Mouse (Mus musculus) activated CD4-positive, CD25-positive, alpha-beta regulatory T cell, adult 4 months (primary cell): ENCODE measurements around the gene Frmd8. TPM values are rescaled to one million over a fixed set of nuclear protein-coding genes. Genes with fewer than 3 reads are reported as not detected.
"Not testable (repeated sequence)": the region's sequence is repeated elsewhere in the genome, so short reads cannot be mapped to it uniquely, and the experiment has no call there.

ENCODE experiments used
- ATAC-seq: one replicate; pipeline ENCODE4 v1.8.0; 2017
- polyA plus RNA-seq, 2 experiments: library from polyadenylated mRNA; unstranded; fragments of 100-300 nt; shearing (Covaris generic); gene quantifications; one replicate each; pipeline ENCODE4 v1.2.1; 2017

Frmd8 gene
- polyA plus RNA-seq, 2 experiments from 2014 or later = 70.6 to 78.6 TPM

- no peak for ATAC-seq
These were observed 8.9 kb upstream of the Frmd8 start for GRCm38 (mm10) chr19:5883935-5884334.

DNA sequence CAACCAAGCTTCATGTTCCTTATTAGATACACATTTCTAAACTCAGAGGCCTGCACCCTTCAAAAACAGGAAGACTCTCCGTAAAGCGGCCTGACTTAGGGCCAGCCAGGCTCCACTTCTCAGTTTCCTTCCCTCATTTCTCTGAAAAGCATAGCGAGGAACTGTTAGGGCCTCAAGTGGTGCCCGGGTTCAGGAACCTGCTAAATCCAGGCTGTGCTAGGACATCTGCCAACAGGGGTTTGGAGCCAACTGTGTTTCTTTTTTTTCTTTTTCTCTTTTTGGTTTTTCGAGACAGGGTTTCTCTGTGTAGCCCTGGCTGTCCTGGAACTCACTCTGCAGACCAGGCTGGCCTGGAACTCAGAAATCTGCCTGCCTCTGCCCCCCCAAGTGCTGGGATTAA, 7.0 kb upstream of the Frmd8 start:
- not testable (repeated sequence) for ATAC-seq

DNA sequence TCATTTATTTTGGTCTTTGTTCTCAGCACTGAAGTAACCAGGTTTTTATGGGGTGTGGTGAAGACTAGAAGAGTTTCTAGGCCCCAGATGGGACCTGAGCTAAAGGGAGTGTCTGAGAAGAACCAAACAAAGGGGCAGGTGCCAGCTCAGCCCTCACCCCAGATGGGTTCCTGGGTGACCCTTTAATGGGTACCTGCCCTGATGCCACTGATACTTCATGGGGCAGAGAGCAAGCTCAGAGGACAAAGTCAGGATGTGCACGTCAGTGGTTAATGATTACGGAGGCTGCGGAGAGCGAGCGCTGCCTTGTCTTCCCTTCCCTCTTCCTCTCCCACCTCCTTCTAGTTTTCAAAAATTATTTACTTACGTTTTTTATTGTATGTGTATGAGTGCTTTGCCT, 6.1 kb upstream of the Frmd8 start:
- no peak for ATAC-seq

- ATAC-seq = no peak
These were observed 4.7 kb upstream of the Frmd8 start for GRCm38 (mm10) chr19:5879735-5880134.

DNA sequence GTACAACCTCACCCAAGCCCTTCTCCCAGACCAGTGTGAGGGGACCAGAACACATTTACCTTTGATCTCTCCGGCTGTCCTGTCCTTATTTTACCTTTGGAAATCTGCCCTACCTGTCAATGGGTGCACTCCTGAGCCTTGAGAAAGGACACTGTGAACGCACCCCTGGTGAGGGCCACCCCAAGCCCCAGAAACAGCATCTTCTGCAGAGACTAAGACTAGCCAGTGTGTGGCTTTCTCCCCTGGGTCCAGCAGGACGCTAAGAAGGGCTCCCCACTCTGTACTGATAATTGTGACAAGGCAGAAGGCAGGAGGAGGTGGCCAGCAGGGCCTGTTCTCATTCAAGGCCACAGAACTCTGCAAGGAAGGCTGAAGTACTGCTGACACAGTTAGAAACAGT, 3.8 kb upstream of the Frmd8 start:
- ATAC-seq = no peak

DNA sequence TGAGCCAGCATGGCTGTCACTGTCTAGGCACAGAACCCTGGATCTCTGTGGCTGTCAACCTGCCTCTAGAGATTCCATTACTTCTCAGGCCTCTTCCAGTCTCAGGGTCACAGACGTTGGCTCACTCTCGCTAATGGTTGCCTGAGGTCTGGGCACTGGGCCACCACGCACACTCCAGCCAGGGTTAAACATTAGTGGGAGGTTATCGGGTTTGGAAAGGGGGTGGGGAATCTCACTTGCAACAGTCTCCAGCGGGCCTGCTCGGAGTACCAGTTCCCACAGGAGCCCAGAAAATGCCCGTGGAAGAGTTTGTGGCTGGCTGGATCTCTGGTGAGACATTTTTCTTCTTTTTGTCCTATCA, 3.3 kb upstream of the Frmd8 start:
- no peak for ATAC-seq

- peak; percentile 83 for ATAC-seq
These were observed 2.7 kb upstream of the Frmd8 start, which contains the start of gene Slc25a45 for GRCm38 (mm10) chr19:5877618-5878361. Gene Slc25a45, plus strand, starts transcription at chr19:5877808.

GRCm38 (mm10) chr19:5874391-5874968, 594 bp downstream of the Frmd8 start:
- ATAC-seq = no peak

GRCm38 (mm10) chr19:5872931-5873556, 2.0 kb downstream of the Frmd8 start:
- no peak for ATAC-seq

GRCm38 (mm10) chr19:5872528-5872927, 2.5 kb downstream of the Frmd8 start:
- ATAC-seq = no peak

DNA sequence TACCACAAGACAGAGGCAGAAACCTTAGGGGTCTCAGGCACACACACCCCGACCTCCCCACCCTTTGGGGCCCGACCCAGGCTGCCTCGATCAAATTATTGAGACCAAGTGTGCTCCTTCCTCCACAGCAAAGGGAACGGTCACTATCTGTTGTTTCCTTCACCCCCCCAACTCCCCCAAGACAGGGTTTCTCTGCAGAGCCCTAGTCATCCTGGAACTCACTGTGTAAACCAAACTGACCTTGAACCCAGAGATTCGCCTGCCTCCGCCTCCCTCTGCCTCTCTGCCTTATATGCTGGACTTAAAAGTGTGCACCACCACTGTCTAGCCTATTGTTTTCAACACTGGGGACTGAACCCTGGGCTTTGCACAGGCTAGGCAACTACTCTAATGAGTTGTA, 3.4 kb downstream of the Frmd8 start:
- ATAC-seq = no peak

DNA sequence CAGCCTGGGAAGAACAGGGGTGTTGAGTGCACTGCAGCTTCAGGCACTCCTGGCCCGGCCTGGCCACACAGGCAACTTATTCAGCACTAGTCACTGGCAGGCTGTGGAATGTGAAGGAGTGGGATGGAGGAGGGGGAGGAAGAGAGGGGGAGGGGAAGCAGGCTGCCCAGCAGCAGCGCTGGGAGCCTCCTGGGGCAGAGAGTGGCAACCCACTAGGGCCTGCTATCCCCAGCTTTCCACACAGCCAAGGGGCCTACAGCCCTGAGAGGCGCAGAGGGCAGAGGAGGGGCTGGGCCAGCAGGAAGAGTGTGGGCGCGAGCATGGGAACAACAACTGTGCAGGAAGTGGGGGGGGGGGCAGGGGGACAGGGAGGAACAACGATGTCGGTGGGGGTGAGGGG, 3.8 kb downstream of the Frmd8 start:
- ATAC-seq = peak; percentile 17

- ATAC-seq = no peak
These were observed 7.0 kb downstream of the Frmd8 start for GRCm38 (mm10) chr19:5868096-5868495.

DNA sequence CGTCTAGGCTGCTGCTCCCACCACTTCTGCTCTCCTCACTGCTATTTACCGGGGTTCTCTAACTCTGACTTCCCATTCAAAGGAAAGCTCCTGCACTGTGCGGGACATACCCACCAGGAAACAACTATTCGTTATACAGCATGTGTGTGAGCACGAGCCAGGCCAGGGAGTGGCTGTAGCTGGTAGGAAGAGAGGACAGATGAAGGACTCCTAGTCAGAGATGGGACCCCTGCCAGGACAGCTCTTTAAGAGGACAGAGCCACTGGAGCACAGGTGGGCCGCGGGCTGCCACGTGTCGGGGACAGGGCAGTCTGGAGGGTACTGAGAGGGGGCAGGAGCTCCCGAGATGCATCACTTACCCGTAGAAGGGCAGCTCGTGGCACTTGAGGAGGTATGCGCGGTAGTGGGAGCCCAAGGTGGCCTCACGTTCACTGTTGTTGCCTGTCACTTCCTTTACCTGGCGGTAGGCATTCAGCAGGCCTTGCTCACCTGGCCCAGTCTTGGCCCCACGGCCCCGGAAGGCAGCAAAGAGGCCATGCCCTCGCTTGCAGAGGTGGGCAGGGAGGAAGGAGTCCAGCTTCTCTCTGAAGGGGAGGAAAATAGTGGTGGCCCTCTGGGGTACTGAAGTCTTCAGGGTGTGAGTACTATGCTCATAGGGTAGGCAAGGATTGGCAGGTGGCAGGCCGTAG, 10.2 kb downstream of the Frmd8 start:
- no peak for ATAC-seq

DNA sequence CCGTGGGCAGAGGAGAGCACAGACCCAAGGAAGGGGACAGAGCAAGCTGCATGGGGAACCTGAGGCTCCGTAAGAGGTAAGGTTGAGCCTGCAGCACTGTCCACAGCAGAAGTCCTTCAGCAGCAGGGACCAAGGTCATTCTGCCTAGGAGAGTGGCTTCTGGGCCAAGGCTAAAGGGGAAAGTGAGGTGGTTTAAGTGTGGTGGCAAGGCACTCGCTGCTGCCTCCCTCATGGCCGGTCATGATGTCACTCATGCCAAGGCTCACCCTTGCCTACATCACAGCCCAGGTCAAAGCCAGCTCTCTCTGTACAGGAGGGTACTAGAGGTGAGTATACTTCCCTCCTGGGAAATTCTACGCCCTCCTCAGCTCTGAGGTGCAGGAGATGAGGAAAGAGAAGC, 11.3 kb downstream of the Frmd8 start:
- ATAC-seq = no peak

DNA sequence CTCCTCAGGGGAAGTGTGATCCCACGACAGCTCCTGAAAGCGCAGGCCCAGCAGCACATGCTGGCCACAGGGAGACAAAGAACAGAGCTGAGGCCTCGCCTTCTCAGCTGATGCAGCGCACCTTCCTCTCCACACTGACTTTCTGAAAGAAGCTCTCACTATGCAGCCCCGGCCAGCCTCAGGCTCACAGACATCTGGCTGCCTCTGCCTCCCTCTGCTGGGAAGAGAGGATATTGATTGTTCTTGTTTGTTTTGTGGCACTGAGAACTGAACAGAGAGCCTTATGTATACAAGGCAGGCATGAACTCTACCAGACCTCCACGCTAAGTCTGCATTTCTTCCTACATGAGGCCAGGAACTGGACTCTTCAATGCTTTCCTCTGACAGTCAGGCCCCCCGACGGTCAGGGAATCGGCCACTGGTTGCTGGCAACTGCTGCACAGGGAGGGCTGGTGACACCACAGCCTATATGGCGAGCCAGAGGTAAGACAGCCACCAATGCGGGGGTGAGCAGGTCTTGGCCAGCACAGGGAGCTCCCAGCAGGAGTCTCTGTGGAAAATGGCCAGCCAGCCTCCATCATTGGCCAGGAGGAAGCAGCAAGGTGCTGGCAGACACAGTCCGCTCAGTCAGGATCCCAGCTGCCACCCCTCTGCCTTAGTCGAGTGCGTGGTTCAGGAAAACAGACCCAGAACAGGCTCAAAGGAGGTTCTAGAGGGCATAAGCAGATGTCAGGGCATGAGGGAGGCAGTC, 12.6 kb downstream of the Frmd8 start:
- ATAC-seq = no peak

- ATAC-seq = no peak
These were observed 18.5 kb downstream of the Frmd8 start for GRCm38 (mm10) chr19:5856604-5857003.

DNA sequence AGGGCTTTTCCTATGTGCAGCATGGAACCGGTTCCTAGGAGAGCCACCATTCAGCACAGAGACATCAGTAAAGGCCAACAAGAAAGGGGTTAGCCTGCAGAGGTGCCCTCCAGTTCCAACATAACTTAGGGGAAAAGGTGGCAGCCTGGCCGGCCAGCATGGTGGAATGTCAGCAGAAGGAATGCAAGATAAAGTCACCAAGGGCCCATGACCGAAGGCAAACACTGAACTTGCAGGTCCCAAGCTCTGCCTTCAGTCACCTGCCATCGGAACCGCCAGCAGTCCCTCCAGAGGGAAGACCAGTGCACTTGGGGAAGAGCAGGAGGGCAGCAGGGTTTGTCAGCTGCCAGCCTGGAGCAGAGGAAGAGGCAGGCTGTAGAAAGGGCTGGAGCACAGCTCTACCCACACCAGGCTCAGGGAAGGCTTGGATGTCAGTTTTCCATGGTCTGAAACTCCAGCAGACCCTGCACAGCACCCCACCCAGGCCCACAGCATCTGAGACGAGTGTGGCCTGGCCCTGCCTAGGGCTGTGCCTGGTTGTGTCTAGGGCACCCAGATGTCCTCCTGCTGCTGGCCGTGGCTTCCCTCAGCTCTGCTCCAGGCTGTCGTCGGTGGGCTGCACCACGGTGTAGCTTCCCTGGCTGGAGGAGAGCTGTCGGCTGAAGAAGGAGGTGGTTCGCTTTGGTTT, 22.9 kb downstream of the Frmd8 start:
- ATAC-seq = no peak

GRCm38 (mm10) chr19:5851481-5851971, 23.5 kb downstream of the Frmd8 start:
- no peak for ATAC-seq

DNA sequence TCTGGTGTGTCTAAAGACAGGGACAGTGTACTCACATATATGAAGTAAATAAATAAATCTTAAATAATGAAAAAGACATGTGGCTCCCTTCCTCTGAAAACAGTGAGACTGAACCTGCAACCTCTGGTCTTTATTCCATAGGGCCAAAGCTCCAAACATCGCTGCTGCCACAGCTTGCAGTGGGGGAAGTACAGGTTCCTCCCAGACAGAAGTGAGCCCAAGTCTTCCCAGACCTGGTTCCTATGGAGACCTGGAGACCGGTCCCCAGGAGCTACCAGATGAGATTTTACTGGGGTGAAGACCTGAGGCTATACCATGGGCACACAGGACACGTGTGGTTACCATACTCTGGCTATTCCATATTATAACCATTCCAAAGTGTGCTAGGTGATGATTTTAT, 24.2 kb downstream of the Frmd8 start:
- ATAC-seq = no peak

GRCm38 (mm10) chr19:5849843-5850527, 25.1 kb downstream of the Frmd8 start:
- peak; percentile 30 for ATAC-seq
